In the genomic region with DNA sequence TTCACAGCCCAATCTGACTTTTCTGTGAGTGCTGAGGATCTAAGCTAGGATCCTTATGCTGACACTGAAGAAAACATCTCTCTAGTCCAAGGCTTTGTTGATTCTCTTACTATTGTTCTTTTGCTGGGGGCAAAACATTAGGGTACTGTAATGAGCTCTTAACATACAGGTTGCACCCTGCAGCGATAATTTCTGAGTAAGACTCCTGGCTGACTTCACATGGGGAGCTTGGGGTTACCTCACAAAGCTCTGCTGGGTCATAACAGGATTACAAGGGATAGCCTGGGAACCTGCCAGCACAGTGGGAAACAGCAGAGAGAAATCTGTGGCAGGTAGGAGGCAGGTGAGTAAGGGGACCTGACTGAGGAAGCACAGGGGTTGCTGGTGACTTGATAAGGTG, we compare ENCODE assay signal across 25 mouse cellular contexts. TPM values are rescaled to one million over a fixed set of nuclear protein-coding genes. Genes with fewer than 3 reads are reported as not detected.
"Had no signal": no experiment of that assay in that cellular context is flagged by ENCODE, and none has a peak within 500 bp of the region (broad histone marks: within the 10 kb centered on the region; RNA-seq: fewer than 3 reads in every experiment).

Gene Cstl1, plus strand, starts transcription at position 301 of the 400 bp plus-strand sequence.

- DNase-seq: retina, postnatal 1 day; right cerebral cortex, adult 18-20 months; right cerebral cortex, postnatal 14 days; right cerebral cortex, postnatal 25 days; right cerebral cortex, postnatal 4 days; spleen, adult 18-20 months; thymus, adult 18-20 months; thymus, adult 2 months; thymus, postnatal 14 days; thymus, postnatal 25 days; thymus, postnatal 36 days; thymus, postnatal 4 days had no signal

- H3K9me3 ChIP-seq: neural tube, embryonic 12.5 days; neural tube, embryonic 13.5 days; neural tube, embryonic 15.5 days; stomach, embryonic 15.5 days had no signal

- H3K9ac ChIP-seq: neural tube, embryonic 12.5 days; neural tube, embryonic 13.5 days; neural tube, embryonic 15.5 days; stomach, embryonic 15.5 days had no signal

- H3K36me3 ChIP-seq: neural tube, embryonic 12.5 days; neural tube, embryonic 13.5 days; neural tube, embryonic 15.5 days; stomach, embryonic 15.5 days had no signal

- H3K4me2 ChIP-seq: neural tube, embryonic 12.5 days; neural tube, embryonic 13.5 days; neural tube, embryonic 15.5 days; stomach, embryonic 15.5 days had no signal

- H3K27me3 ChIP-seq: neural tube, embryonic 12.5 days; neural tube, embryonic 13.5 days; neural tube, embryonic 15.5 days; stomach, embryonic 15.5 days had no signal

- H3K27ac ChIP-seq: neural tube, embryonic 12.5 days; neural tube, embryonic 13.5 days; neural tube, embryonic 15.5 days; stomach, embryonic 15.5 days; stomach, postnatal 0 days had no signal

- H3K4me3 ChIP-seq: neural tube, embryonic 12.5 days; neural tube, embryonic 13.5 days; neural tube, embryonic 15.5 days; stomach, embryonic 15.5 days had no signal

- H3K4me1 ChIP-seq: neural tube, embryonic 12.5 days; neural tube, embryonic 13.5 days; neural tube, embryonic 15.5 days; stomach, embryonic 15.5 days had no signal

RNA-seq across cellular contexts. Expression of gene Cstl1, which starts in this region (rescaled TPM):
- polyA plus RNA-seq: neural tube, embryonic 11.5 days; neural tube, embryonic 12.5 days; neural tube, embryonic 13.5 days; neural tube, embryonic 14.5 days; neural tube, embryonic 15.5 days; small intestine, adult 2 months; spleen, adult 2 months; stomach, embryonic 14.5 days; stomach, embryonic 15.5 days; stomach, embryonic 16.5 days; stomach, postnatal 0 days; thymus, adult 2 months; thymus, postnatal 0 days; urinary bladder, adult 2 months had no signal
